Mouse (Mus musculus) mammary gland, adult 2 months (tissue): Measurements from ENCODE around the gene Slc15a3. TPM values are rescaled to one million over a fixed set of nuclear protein-coding genes. Genes with fewer than 3 reads are reported as not detected.

Source experiments
- polyA plus RNA-seq: library from polyadenylated mRNA; depleted of rRNA; stranded (reverse); fragments of >200 nt; gene quantifications from 2 replicates; pipeline ENCODE4 v1.2.3, GENCODE M21; 2012; ENCODE audit warnings: low replicate concordance; rRNA removed

Slc15a3 gene
- polyA plus RNA-seq: 15.3 and 24.6 TPM in 2 replicates

GRCm38 (mm10) chr19:10839010-10839892 is at the start of gene Slc15a3:
Gene Slc15a3 (plus strand): TSS chr19:10839727.

GRCm38 (mm10) chr19:10829436-10830175 is 9.9 kb upstream of the Slc15a3 start, which contains the start of gene Cd6:
Gene Cd6 (minus strand): TSS chr19:10830058.

GRCm38 (mm10) chr19:10869886-10870527 is 30.5 kb downstream of the Slc15a3 start, which contains the start of gene Tmem132a:
Gene Tmem132a (minus strand): TSS chr19:10869940.

GRCm38 (mm10) chr19:10881426-10882154 is 42.1 kb downstream of the Slc15a3 start, which contains the start of gene Tmem109:
Gene Tmem109 (minus strand): TSS chr19:10882001.

GRCm38 (mm10) chr19:10895016-10895528 is 55.5 kb downstream of the Slc15a3 start, which contains the start of gene Prpf19:
Gene Prpf19 (plus strand): TSS chr19:10895231.

Other genes starting within 250 kb of the Slc15a3 start
- gene Ddb1, start 234.4 kb upstream of the Slc15a3 start, polyA plus RNA-seq: 85.3 and 152 TPM in 2 replicates
- gene Tkfc, start 234.1 kb upstream of the Slc15a3 start, polyA plus RNA-seq: 12.8 and 15.2 TPM in 2 replicates
- 0.14 and 0.24 TPM in 2 replicates for gene Vwce, start 205.5 kb upstream of the Slc15a3 start, polyA plus RNA-seq
- gene Pga5, start 161.7 kb upstream of the Slc15a3 start, polyA plus RNA-seq: not detected in 2 replicates
- 32.3 and 38.6 TPM in 2 replicates for gene Vps37c, start 151.0 kb upstream of the Slc15a3 start, polyA plus RNA-seq
- 23.5 and 40.4 TPM in 2 replicates for gene Cd5, start 100.7 kb upstream of the Slc15a3 start, polyA plus RNA-seq
- 28.7 and 46.6 TPM in 2 replicates for gene Cd6, start 9.7 kb upstream of the Slc15a3 start, polyA plus RNA-seq
- gene Tmem132a, start 30.2 kb downstream of the Slc15a3 start, polyA plus RNA-seq: 21.3 and 34.9 TPM in 2 replicates
- 153 and 263 TPM in 2 replicates for gene Tmem109, start 42.3 kb downstream of the Slc15a3 start, polyA plus RNA-seq
- 222 and 340 TPM in 2 replicates for gene Prpf19, start 55.5 kb downstream of the Slc15a3 start, polyA plus RNA-seq
- gene Zp1, start 80.9 kb downstream of the Slc15a3 start, polyA plus RNA-seq: 0.10 and 0.12 TPM in 2 replicates
- gene Ptgdr2, start 97.4 kb downstream of the Slc15a3 start, polyA plus RNA-seq: 1.4 and 4.2 TPM in 2 replicates
- gene Ccdc86, start 109.5 kb downstream of the Slc15a3 start, polyA plus RNA-seq: 7.2 and 9.0 TPM in 2 replicates
- not detected in 2 replicates for gene Ms4a10, start 134.9 kb downstream of the Slc15a3 start, polyA plus RNA-seq
- gene Ms4a15, start 153.5 kb downstream of the Slc15a3 start, polyA plus RNA-seq: 0.36 TPM in 1 of 2 replicates, not detected in the other
- gene Ms4a18, start 178.3 kb downstream of the Slc15a3 start, polyA plus RNA-seq: not detected in 2 replicates
- gene Ms4a8a, start 241.4 kb downstream of the Slc15a3 start, polyA plus RNA-seq: 6.6 and 18.8 TPM in 2 replicates